Mouse (Mus musculus) brown adipose tissue, adult 24 weeks (tissue): Measurements from ENCODE around the gene Psmb9. TPM values are rescaled to one million over a fixed set of nuclear protein-coding genes. Genes with fewer than 3 reads are reported as not detected.
A peak's percentile ranks its signal among the peaks of the same experiment; 100 is the strongest.

Experiments
- H3K27ac ChIP-seq: fragments of 200-500 bp; replicated peaks from 2 replicates; pipeline ENCODE4 v1.5.1; 2012; ENCODE audit warnings: low read depth, mild to moderate bottlenecking, low read length
- H3K4me1 ChIP-seq: fragments of 200-500 bp; 2 replicates; pipeline ENCODE4 v1.6.1; 2012; ENCODE audit warnings: low read length, mixed read lengths; ENCODE audit not compliant: control insufficient read depth, insufficient read depth, insufficient read length
- H3K4me3 ChIP-seq: fragments of 200-500 bp; 2 replicates; pipeline ENCODE4 v1.5.1; 2012; ENCODE audit warnings: low read depth, mild to moderate bottlenecking, low read length, moderate library complexity; ENCODE audit not compliant: insufficient read depth
- polyA plus RNA-seq: library from polyadenylated mRNA; stranded (reverse); fragments of >200 nt; gene quantifications from 2 replicates; pipeline ENCODE4 v1.2.4, GENCODE M21; 2012; ENCODE audit not compliant: missing spikeins, insufficient read depth, insufficient read length

Gene Psmb9
- polyA plus RNA-seq, 1 experiment = 34.6 TPM

DNA sequence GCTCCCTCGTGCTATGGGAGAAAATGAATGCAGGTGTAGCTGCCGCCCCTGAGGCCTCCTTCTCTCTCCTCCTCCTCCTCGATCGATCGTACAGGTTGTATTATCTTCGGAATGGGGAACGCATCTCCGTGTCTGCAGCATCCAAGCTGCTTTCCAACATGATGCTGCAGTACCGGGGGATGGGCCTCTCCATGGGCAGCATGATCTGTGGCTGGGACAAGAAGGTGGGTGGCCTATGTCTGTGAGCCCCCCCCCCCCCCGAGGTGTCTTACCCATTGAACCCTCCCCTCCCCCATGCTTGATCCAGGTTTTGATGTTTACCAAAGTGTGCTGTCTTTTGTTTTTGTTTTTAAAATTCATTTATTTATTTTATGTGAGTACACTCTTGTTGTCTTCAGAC, 12.5 kb upstream of the Psmb9 start:
- no peaks in the 10 kb centered on the region; the same call in 1 of the 2 replicates for H3K4me1 ChIP-seq
- H3K27ac ChIP-seq = no peak overlapping the region
- H3K4me3 ChIP-seq = no peak overlapping the region

- H3K4me1 ChIP-seq = no peaks in the 10 kb centered on the region; the same call in 1 of the 2 replicates
- H3K27ac ChIP-seq = peak overlapping the region; percentile 58; the same call in 1 of the 2 replicates
- peak overlapping the region; percentile 85 for H3K4me3 ChIP-seq
Measured at GRCm38 (mm10) chr17:34199050-34199619, 11.6 kb upstream of the Psmb9 start.

- peak overlapping the region; percentile 58 for H3K27ac ChIP-seq
- no peaks in the 10 kb centered on the region; the same call in 1 of the 2 replicates for H3K4me1 ChIP-seq
- peak overlapping the region; percentile 85 for H3K4me3 ChIP-seq
Measured at GRCm38 (mm10) chr17:34198521-34198912, 11.0 kb upstream of the Psmb9 start.

GRCm38 (mm10) chr17:34197904-34198520, 10.4 kb upstream of the Psmb9 start:
- Histone ChIP-seq H3K27ac (peak overlapping the region; percentile 58), H3K4me3 (peak overlapping the region; percentile 85), H3K4me1 (no peaks in the 10 kb centered on the region; the same call in 1 of the 2 replicates)

DNA sequence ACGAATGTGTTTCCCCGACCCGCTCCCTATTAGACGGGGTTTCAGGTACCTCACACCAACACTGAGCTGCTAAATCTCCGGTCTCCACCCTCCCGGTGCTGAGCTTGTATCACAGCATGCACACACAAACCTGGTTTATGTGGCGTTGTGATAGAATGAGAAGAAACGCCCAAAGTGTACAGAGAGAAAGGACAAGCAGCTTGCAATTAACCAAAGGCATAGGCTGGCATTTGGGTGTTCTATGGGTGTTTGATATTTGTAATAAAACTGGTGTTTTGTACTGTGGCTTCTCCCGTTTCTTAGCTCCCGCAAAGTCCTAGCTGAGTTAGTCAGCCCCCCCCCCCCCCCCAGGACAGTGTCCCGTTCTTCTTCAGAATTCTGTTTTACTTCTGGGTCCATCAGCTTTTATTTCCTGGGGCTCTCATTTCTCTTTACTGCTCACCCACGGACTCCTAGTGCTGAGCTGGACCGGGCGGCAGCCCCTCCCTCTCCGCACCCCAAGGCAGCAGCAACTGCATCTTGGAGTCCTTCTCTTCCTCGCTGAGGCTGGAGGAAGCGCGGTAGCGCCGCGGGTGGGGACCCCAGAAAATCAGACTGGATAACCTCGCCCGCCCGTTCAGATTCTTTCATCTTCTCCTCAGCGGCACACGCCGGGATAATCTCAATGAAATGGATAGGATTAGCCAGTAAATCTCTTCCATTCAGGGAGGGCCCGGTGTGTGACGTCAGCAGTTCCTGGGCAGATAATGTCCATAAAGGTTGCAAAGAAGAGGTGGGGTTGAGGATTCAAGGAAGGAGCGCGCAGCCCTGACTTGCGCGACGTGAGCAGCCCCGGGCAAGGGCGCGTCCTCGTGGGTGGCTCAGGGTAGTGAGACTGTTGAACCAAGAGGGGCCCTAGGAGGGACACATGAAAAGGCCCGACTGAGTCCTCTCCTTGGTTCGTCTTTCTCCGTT, 9.7 kb upstream of the Psmb9 start, which contains the start of gene Psmb8:
Psmb8 (plus strand) TSS at position 781 of the 954 bp plus-strand sequence.
- peak within 1 kb of the TSS; percentile 58 for H3K27ac ChIP-seq

DNA sequence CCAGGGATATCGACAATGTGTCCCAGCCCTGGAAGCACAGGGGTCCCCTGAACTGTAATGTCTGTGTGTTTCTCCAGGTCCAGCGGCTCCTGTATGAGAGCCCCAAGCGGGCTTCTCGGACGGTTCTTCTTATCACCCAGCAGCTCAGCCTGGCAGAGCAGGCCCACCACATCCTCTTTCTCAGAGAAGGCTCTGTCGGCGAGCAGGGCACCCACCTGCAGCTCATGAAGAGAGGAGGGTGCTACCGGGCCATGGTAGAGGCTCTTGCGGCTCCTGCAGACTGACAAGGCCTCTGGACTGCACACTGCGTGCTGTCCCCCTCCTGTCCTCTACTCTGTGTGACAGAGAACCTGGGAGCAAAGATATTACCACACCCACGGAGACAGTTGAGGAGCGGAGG, 8.9 kb upstream of the Psmb9 start:
- no peak overlapping the region for H3K27ac ChIP-seq
- H3K4me3 ChIP-seq = no peak overlapping the region
- H3K4me1 ChIP-seq = no peaks in the 10 kb centered on the region; the same call in 1 of the 2 replicates

More for the DNA sequence above, 9.7 kb upstream of the Psmb9 start, which contains the start of gene Psmb8:
- Histone ChIP-seq H3K4me3 (peak within 1 kb of the TSS; percentile 85), H3K4me1 (no peaks in the 10 kb centered on the region; the same call in 1 of the 2 replicates)

- Histone ChIP-seq H3K4me1 (no peaks in the 10 kb centered on the region; the same call in 1 of the 2 replicates), H3K27ac (no peak overlapping the region)
Measured at GRCm38 (mm10) chr17:34194723-34195122, 7.2 kb upstream of the Psmb9 start.

GRCm38 (mm10) chr17:34193468-34193867, 5.9 kb upstream of the Psmb9 start:
- H3K27ac ChIP-seq = no peak overlapping the region
- no peak overlapping the region for H3K4me3 ChIP-seq
- peaks cover 5% of the 10 kb centered on the region; the same call in 1 of the 2 replicates for H3K4me1 ChIP-seq

More at GRCm38 (mm10) chr17:34194723-34195122, 7.2 kb upstream of the Psmb9 start:
- H3K4me3 ChIP-seq = no peak overlapping the region

GRCm38 (mm10) chr17:34192852-34193251, 5.3 kb upstream of the Psmb9 start:
- no peak overlapping the region for H3K4me3 ChIP-seq
- peaks cover 5% of the 10 kb centered on the region; the same call in 1 of the 2 replicates for H3K4me1 ChIP-seq
- no peak overlapping the region for H3K27ac ChIP-seq

DNA sequence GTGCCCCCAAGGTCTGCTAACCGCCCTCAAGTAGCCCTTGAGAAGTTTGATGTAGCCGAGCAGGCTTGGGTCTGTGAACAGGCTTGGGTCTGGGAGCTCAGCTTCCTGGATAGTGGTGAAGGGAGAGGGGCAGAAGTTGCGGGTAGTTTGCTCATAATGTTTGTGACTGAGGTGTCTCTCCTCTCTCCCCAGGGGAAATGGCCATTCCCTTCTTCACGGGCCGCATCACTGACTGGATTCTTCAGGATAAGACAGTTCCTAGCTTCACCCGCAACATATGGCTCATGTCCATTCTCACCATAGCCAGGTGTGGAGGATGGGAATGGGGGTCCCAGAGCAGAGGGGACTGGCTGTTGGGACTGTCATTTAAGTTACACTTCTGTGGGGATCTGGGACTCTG, 1.4 kb upstream of the Psmb9 start:
- Histone ChIP-seq H3K4me3 (peak overlapping the region; percentile 23; the same call in 1 of the 2 replicates), H3K27ac (no peak overlapping the region), H3K4me1 (peaks cover 5% of the 10 kb centered on the region; the same call in 1 of the 2 replicates)

DNA sequence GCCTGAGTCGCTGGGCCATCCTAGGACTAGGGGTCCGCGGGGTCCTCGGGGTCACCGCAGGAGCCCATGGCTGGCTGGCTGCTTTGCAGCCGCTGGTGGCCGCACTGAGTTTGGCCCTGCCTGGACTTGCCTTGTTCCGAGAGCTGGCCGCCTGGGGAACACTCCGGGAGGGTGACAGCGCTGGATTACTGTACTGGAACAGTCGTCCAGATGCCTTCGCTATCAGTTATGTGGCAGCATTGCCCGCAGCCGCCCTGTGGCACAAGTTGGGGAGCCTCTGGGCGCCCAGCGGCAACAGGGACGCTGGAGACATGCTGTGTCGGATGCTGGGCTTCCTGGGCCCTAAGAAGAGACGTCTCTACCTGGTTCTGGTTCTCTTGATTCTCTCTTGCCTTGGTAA, 446 bp upstream of the Psmb9 start:
- peak overlapping the region; percentile 78 for H3K4me3 ChIP-seq
- peak overlapping the region; percentile 90 for H3K27ac ChIP-seq

DNA sequence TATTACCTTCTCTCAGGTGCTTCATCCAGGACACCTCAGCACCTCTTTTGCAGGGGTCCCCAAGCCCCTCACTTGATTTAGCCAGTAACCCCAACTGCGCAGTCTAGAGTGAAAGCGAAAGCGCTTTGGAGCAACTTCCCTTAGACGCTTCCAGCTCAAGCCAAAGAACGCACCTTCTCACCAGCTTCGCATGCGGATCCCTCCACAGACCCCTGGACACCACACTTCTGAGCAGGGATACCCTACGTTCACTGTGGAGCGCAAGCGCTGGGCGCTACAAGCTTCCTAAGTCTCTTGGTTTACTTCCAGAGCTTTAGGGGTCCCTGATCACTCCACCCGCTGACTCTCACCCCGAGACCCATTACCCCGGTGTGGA, 691 bp downstream of the Psmb9 start:
- Histone ChIP-seq H3K27ac (peak overlapping the region; percentile 70), H3K4me3 (peak overlapping the region; percentile 78), H3K4me1 (peaks cover 5% of the 10 kb centered on the region; the same call in 1 of the 2 replicates)

More for the DNA sequence above, 446 bp upstream of the Psmb9 start:
- H3K4me1 ChIP-seq = peaks cover 5% of the 10 kb centered on the region; the same call in 1 of the 2 replicates

- peak overlapping the region; percentile 78; the same call in 1 of the 2 replicates for H3K4me3 ChIP-seq
- no peak overlapping the region for H3K27ac ChIP-seq
- H3K4me1 ChIP-seq = peaks cover 5% of the 10 kb centered on the region; the same call in 1 of the 2 replicates
Measured at GRCm38 (mm10) chr17:34185526-34185925, 2.0 kb downstream of the Psmb9 start.

GRCm38 (mm10) chr17:34183564-34184219, 3.9 kb downstream of the Psmb9 start:
- no peak overlapping the region for H3K27ac ChIP-seq
- H3K4me3 ChIP-seq = no peak overlapping the region
- H3K4me1 ChIP-seq = no peaks in the 10 kb centered on the region
